Mouse (Mus musculus) central nervous system, embryonic 11.5 days (tissue): ENCODE data around the gene Tex13c1. TPM values are rescaled to one million over a fixed set of nuclear protein-coding genes. Genes with fewer than 3 reads are reported as not detected.

Experiments
- polyA plus RNA-seq: library from polyadenylated mRNA; depleted of rRNA; stranded (reverse); fragments of >200 nt; gene quantifications from 2 replicates; pipeline ENCODE4 v1.2.3, GENCODE M21; 2012; rRNA removed

Gene Tex13c1
- not detected in 2 replicates for polyA plus RNA-seq

GRCm38 (mm10) chrX:43590860-43591259 lies at the start of gene Tex13c1:
Gene Tex13c1 (plus strand): TSS chrX:43591160.

Other genes with a start within 250 kb of the Tex13c1 start
- 1.1 and 1.3 TPM in 2 replicates for gene Tenm1, start 162.0 kb upstream of the Tex13c1 start, polyA plus RNA-seq